Mouse (Mus musculus) left cerebral cortex, postnatal 14 days (tissue): ENCODE results near the gene Stxbp4. TPM values are rescaled to one million over a fixed set of nuclear protein-coding genes. Genes with fewer than 3 reads are reported as not detected.

Source experiments
- DNase-seq, 2 experiments: peaks; one replicate each; pipeline ENCODE4 v3.0.0; 2021 to 2022; ENCODE audit warnings: low spot score in 2 of 2, mixed read lengths in 1 of 2
- intact Hi-C: fragments of 180-260 bp; cut with DNase I; formaldehyde crosslinking; loops from one replicate; pipeline ENCODE4 v1.15.1; 2025
- total RNA-seq, 2 experiments: library from RNA; stranded (reverse); gene quantifications; 2 replicates each; pipeline ENCODE4 v1.2.3; 2021

Gene Stxbp4
- total RNA-seq, 2 experiments from 2014 or later, result 8.8 to 10.4 TPM

GRCm38 (mm10) chr11:90492511-90492910 is 145.4 kb downstream of the Stxbp4 start:
- DNase-seq, result no peak
- intact Hi-C loops, result no loop called here

GRCm38 (mm10) chr11:90489166-90489565 is 148.7 kb downstream of the Stxbp4 start:
- intact Hi-C loops, result no loop called here
- no peak for DNase-seq

- DNase-seq, result no peak
- intact Hi-C loops, result no loop called here
These were observed 150.2 kb downstream of the Stxbp4 start for GRCm38 (mm10) chr11:90487686-90488085.

GRCm38 (mm10) chr11:90484750-90485637 is 152.9 kb downstream of the Stxbp4 start:
- intact Hi-C loops, result no loop called here

GRCm38 (mm10) chr11:90483766-90484165 is 154.1 kb downstream of the Stxbp4 start:
- intact Hi-C loops, result no loop called here
- no peak for DNase-seq

More at GRCm38 (mm10) chr11:90484750-90485637, 152.9 kb downstream of the Stxbp4 start:
- no peak for DNase-seq

GRCm38 (mm10) chr11:90481828-90482227 is 156.1 kb downstream of the Stxbp4 start:
- DNase-seq, result no peak
- intact Hi-C loops, result no loop called here

GRCm38 (mm10) chr11:90470271-90470670 is 167.6 kb downstream of the Stxbp4 start:
- DNase-seq, result no peak
- intact Hi-C loops, result no loop called here

- intact Hi-C loops, result no loop called here
- no peak for DNase-seq
These were observed 173.8 kb downstream of the Stxbp4 start for GRCm38 (mm10) chr11:90464046-90464595.

- intact Hi-C loops, result no loop called here
- DNase-seq, result no peak
These were observed 177.4 kb downstream of the Stxbp4 start for GRCm38 (mm10) chr11:90460458-90460857.

GRCm38 (mm10) chr11:90452134-90452533 is 185.8 kb downstream of the Stxbp4 start:
- no peak for DNase-seq
- intact Hi-C loops, result no loop called here

GRCm38 (mm10) chr11:90451506-90451905 is 186.4 kb downstream of the Stxbp4 start:
- intact Hi-C loops, result no loop called here
- DNase-seq, result no peak

GRCm38 (mm10) chr11:90442462-90442861 is 195.4 kb downstream of the Stxbp4 start:
- intact Hi-C loops, result no loop called here
- no peak for DNase-seq

- intact Hi-C loops, result no loop called here
- no peak for DNase-seq
These were observed 197.0 kb downstream of the Stxbp4 start for GRCm38 (mm10) chr11:90440851-90441250.

GRCm38 (mm10) chr11:90438768-90439167 is 199.1 kb downstream of the Stxbp4 start:
- intact Hi-C loops, result no loop called here
- DNase-seq, result no peak

Other genes with a start within 250 kb of the Stxbp4 start
- gene Hlf, start 247.2 kb downstream of the Stxbp4 start, total RNA-seq, result 10 to 100 TPM; 82.2 to 96.9 TPM
- gene Cox11, start 89 bp upstream of the Stxbp4 start, total RNA-seq, result 10 to 100 TPM; 25.2 to 25.9 TPM
- 10 to 100 TPM; 21.3 to 28.1 TPM for gene Tom1l1, start 50.3 kb upstream of the Stxbp4 start, total RNA-seq